Mouse (Mus musculus) thymus, adult 2 months (tissue): Measurements from ENCODE around the gene Gnb1l.

Experiments
- CTCF ChIP-seq: fragments of 200-500 bp; IDR thresholded peaks from 2 replicates; pipeline ENCODE4 v1.5.1; 2012; ENCODE audit warnings: mild to moderate bottlenecking, control low read depth, low read length, moderate library complexity, borderline replicate concordance; ENCODE audit not compliant: control insufficient read depth, poor library complexity, insufficient read depth; ENCODE audit errors: extremely low read depth
- POLR2A ChIP-seq: fragments of 200-500 bp; IDR thresholded peaks from 2 replicates; pipeline ENCODE4 v1.6.1; 2012; ENCODE audit warnings: mild to moderate bottlenecking, low read length, control low read depth, moderate library complexity; ENCODE audit not compliant: control insufficient read depth, poor library complexity, insufficient read depth; ENCODE audit errors: extremely low read depth

GRCm38 (mm10) chr16:18459335-18459954 lies 39.1 kb upstream of the Gnb1l start:
- TF ChIP-seq POLR2A (no peak), CTCF (no peak)
